Mouse (Mus musculus): Measurements from ENCODE around the gene Kremen1. TPM values are rescaled to one million over a fixed set of nuclear protein-coding genes. Genes with fewer than 3 reads are reported as not detected.

The Kremen1 gene
- total RNA-seq, 2 experiments from 2014 or later: 46.8 to 48.1 TPM

- DNase-seq: no peak
These were observed 111.4 kb downstream of the Kremen1 start for GRCm38 (mm10) chr11:5149955-5150354.

DNA sequence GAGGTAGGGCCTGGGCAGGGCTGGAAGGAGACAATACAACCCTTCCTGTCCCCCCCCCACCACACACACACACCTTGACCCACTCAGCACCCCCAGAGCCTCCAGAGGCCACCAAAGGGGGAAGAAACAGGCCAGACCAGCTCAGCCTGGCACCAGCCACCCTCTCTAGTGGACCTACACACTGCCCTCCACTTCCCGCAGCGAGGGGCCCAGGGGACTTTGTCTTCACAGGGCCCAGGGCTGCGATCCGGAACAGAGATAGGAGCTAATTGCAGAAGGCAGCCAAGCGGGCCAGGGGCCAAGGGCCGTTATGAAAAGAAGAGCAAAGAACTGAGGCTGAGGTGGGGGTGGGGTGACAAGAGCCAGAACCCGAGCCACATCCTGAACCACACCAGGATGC is 112.1 kb downstream of the Kremen1 start:
- DNase-seq: no peak
- intact Hi-C loops (cut with DNase I; ENCODE audit: low total_unique reads): no loop called here

More at GRCm38 (mm10) chr11:5149955-5150354, 111.4 kb downstream of the Kremen1 start:
- intact Hi-C loops (cut with DNase I; ENCODE audit: low total_unique reads): no loop called here

GRCm38 (mm10) chr11:5145600-5145999 is 115.8 kb downstream of the Kremen1 start:
- no peak for DNase-seq
- intact Hi-C loops (cut with DNase I; ENCODE audit: low total_unique reads): no loop called here

DNA sequence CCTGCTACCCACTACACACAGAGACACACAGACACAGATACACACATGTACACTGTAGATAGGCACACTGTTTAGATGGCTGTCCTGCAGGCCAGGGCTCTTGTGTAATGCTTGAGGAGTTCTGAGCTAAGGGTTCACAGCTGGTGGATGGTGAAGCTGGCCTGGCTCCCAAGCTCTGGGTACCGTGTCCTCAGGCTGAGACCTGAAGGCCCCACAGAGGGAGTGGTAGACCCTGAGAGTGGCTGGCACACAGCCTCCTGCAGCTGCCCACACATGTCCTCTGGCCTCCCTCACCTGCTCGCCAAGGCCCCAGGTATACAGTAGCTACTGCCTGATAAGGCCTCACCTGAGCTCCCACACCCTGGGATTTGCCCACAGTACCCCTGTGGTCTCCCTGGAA is 119.4 kb downstream of the Kremen1 start:
- intact Hi-C loops (cut with DNase I; ENCODE audit: low total_unique reads): no loop called here
- no peak for DNase-seq

Other genes starting within 250 kb of the Kremen1 start
- under 1 TPM in 1 of 2 experiments, not detected in 1; 0.25 TPM for gene Rasl10a, start 203.4 kb downstream of the Kremen1 start, total RNA-seq (2021)
- gene Gas2l1, start 196.2 kb downstream of the Kremen1 start, total RNA-seq (2021): 10 to 100 TPM in 1 of 2 experiments, 1 to 10 TPM in 1; 8.4 to 12.0 TPM
- 10 to 100 TPM; 17.8 to 20.2 TPM for gene Rhbdd3, start 162.6 kb downstream of the Kremen1 start, total RNA-seq (2021)
- 10 to 100 TPM; 87.0 to 90.4 TPM for gene Ewsr1, start 162.3 kb downstream of the Kremen1 start, total RNA-seq (2021)
- gene Emid1, start 109.3 kb downstream of the Kremen1 start, total RNA-seq (2021): 10 to 100 TPM; 11.9 to 15.8 TPM
- 1 to 10 TPM; 6.5 to 9.3 TPM for gene Znrf3, start 183.3 kb upstream of the Kremen1 start, total RNA-seq (2021)

Data from gastrocnemius, postnatal 14 days (tissue).